Mouse (Mus musculus): Measurements from ENCODE around the gene Slc43a2.
A peak's percentile ranks its signal among the peaks of the same experiment; 100 is the strongest.

The Slc43a2 gene

GRCm38 (mm10) chr11:75531469-75532242, at the start of gene Slc43a2:
Gene Slc43a2, plus strand, starts transcription at chr11:75531694.
- DNase-seq (ENCODE audit: low spot score) = peak; percentile 83

GRCm38 (mm10) chr11:75486192-75486591, 45.3 kb upstream of the Slc43a2 start:
- no peak for DNase-seq (ENCODE audit: low spot score)

- DNase-seq (ENCODE audit: low spot score) = peak; percentile 96
Measured at GRCm38 (mm10) chr11:75486601-75487285, 44.8 kb upstream of the Slc43a2 start, which contains the start of gene Prpf8. Gene Prpf8, plus strand, starts transcription at chr11:75486816.

- DNase-seq (ENCODE audit: low spot score) = no peak
Measured at GRCm38 (mm10) chr11:75487496-75487895, 44.0 kb upstream of the Slc43a2 start.

- no peak for DNase-seq (ENCODE audit: low spot score)
Measured at GRCm38 (mm10) chr11:75494296-75495049, 37.0 kb upstream of the Slc43a2 start.

- DNase-seq (ENCODE audit: low spot score) = no peak
Measured at GRCm38 (mm10) chr11:75498126-75498525, 33.4 kb upstream of the Slc43a2 start.

- DNase-seq (ENCODE audit: low spot score) = no peak
Measured at GRCm38 (mm10) chr11:75508162-75508561, 23.3 kb upstream of the Slc43a2 start.

- no peak for DNase-seq (ENCODE audit: low spot score)
Measured at GRCm38 (mm10) chr11:75508904-75509303, 22.6 kb upstream of the Slc43a2 start.

- peak; percentile 59 for DNase-seq (ENCODE audit: low spot score)
Measured at GRCm38 (mm10) chr11:75509741-75510626, 21.5 kb upstream of the Slc43a2 start, which contains the start of gene Rilp. Gene Rilp, plus strand, starts transcription at chr11:75510094.

GRCm38 (mm10) chr11:75510627-75510993, 20.9 kb upstream of the Slc43a2 start:
- peak; percentile 97 for DNase-seq (ENCODE audit: low spot score)

GRCm38 (mm10) chr11:75511213-75511612, 20.3 kb upstream of the Slc43a2 start:
- no peak for DNase-seq (ENCODE audit: low spot score)

- no peak for DNase-seq (ENCODE audit: low spot score)
Measured at GRCm38 (mm10) chr11:75512301-75513018, 19.0 kb upstream of the Slc43a2 start.

- DNase-seq (ENCODE audit: low spot score) = no peak
Measured at GRCm38 (mm10) chr11:75513336-75513735, 18.2 kb upstream of the Slc43a2 start, which contains the start of gene Scarf1. Gene Scarf1, plus strand, starts transcription at chr11:75513540.

GRCm38 (mm10) chr11:75515186-75515585, 16.3 kb upstream of the Slc43a2 start:
- DNase-seq (ENCODE audit: low spot score) = no peak

GRCm38 (mm10) chr11:75519834-75520633, 11.5 kb upstream of the Slc43a2 start:
- no peak for DNase-seq (ENCODE audit: low spot score)

GRCm38 (mm10) chr11:75521609-75522008, 9.9 kb upstream of the Slc43a2 start:
- DNase-seq (ENCODE audit: low spot score) = no peak

GRCm38 (mm10) chr11:75522793-75523192, 8.7 kb upstream of the Slc43a2 start:
- no peak for DNase-seq (ENCODE audit: low spot score)

- no peak for DNase-seq (ENCODE audit: low spot score)
Measured at GRCm38 (mm10) chr11:75525531-75526125, 5.9 kb upstream of the Slc43a2 start.

- DNase-seq (ENCODE audit: low spot score) = no peak
Measured at GRCm38 (mm10) chr11:75526943-75527342, 4.6 kb upstream of the Slc43a2 start.
